Mouse (Mus musculus) kidney, adult 10 weeks (tissue): Measurements from ENCODE around the gene Sp8. TPM values are rescaled to one million over a fixed set of nuclear protein-coding genes. Genes with fewer than 3 reads are reported as not detected.

Experiments used
- polyA plus RNA-seq: library from polyadenylated mRNA; stranded (reverse); fragments of 350-450 nt; fragmentation: Illumina TruSeq; extraction: RNeasy Lipid Tissue Mini Kit (QIAGEN cat#74804); gene quantifications from one replicate; pipeline ENCODE4 v1.2.3, GENCODE M21; 2014; ENCODE audit warnings: low read depth, low replicate concordance

Gene Sp8
- polyA plus RNA-seq = not detected

GRCm38 (mm10) chr12:118846221-118846620 is at the start of gene Sp8:
TSS of gene Sp8 (plus strand) at chr12:118846329.

Other genes with a start within 250 kb of the Sp8 start
- not detected for gene Abcb5, start 120.1 kb downstream of the Sp8 start, polyA plus RNA-seq